Mouse (Mus musculus) cerebellum, adult 2 months (tissue): Measurements from ENCODE around the gene Tubgcp3.

Experiments
- CTCF ChIP-seq: fragments of 200-500 bp; IDR thresholded peaks from 2 replicates; pipeline ENCODE4 v1.5.1; 2011; ENCODE audit warnings: low read depth, mild to moderate bottlenecking, control low read depth, low read length, moderate library complexity, borderline replicate concordance; ENCODE audit not compliant: insufficient read depth
- POLR2A ChIP-seq: fragments of 200-500 bp; IDR thresholded peaks from 2 replicates; pipeline ENCODE4 v1.6.1; 2011; ENCODE audit warnings: low read length, control low read depth, borderline replicate concordance; ENCODE audit not compliant: insufficient read depth

- no peak for TF ChIP-seq CTCF
- no peak for TF ChIP-seq POLR2A
Measured at GRCm38 (mm10) chr8:12638446-12638845, 33.6 kb downstream of the Tubgcp3 start.
